Mouse (Mus musculus) testis, adult 2 months (tissue): Measurements from ENCODE around the gene Pla2g2d. TPM values are rescaled to one million over a fixed set of nuclear protein-coding genes. Genes with fewer than 3 reads are reported as not detected.

Experiments used
- H3K27ac ChIP-seq: fragments of 200-500 bp; 2 replicates; pipeline ENCODE4 v1.5.1; 2012; ENCODE audit warnings: low read depth, low read length; ENCODE audit not compliant: control insufficient read depth, insufficient read depth
- H3K27me3 ChIP-seq: fragments of 200-500 bp; 2 replicates; pipeline ENCODE4 v1.6.1; 2012; ENCODE audit warnings: mild to moderate bottlenecking, low read length, moderate library complexity; ENCODE audit not compliant: control insufficient read depth, insufficient read depth
- H3K36me3 ChIP-seq: fragments of 200-500 bp; 2 replicates; pipeline ENCODE4 v1.6.1; 2012; ENCODE audit warnings: mild to moderate bottlenecking, low read length; ENCODE audit not compliant: control insufficient read depth, insufficient read depth
- H3K4me1 ChIP-seq: fragments of 200-500 bp; 2 replicates; pipeline ENCODE4 v1.6.1; 2012; ENCODE audit warnings: low read length; ENCODE audit not compliant: control insufficient read depth, insufficient read depth
- H3K4me3 ChIP-seq: fragments of 200-500 bp; 2 replicates; pipeline ENCODE4 v1.5.1; 2012; ENCODE audit warnings: low read depth, mild to moderate bottlenecking, low read length, moderate library complexity, mixed read lengths; ENCODE audit not compliant: control insufficient read depth
- CTCF ChIP-seq: fragments of 200-500 bp; IDR thresholded peaks from 2 replicates; pipeline ENCODE4 v1.5.1; 2012; ENCODE audit warnings: low read depth, mild to moderate bottlenecking, inconsistent platforms, low read length, moderate library complexity; ENCODE audit not compliant: control insufficient read depth, insufficient read depth, insufficient replicate concordance
- POLR2A ChIP-seq: fragments of 200-500 bp; IDR thresholded peaks from 2 replicates; pipeline ENCODE4 v1.6.1; 2012; ENCODE audit warnings: low read depth, mild to moderate bottlenecking, inconsistent platforms, low read length, moderate library complexity; ENCODE audit not compliant: control insufficient read depth
- polyA plus RNA-seq: library from polyadenylated mRNA; depleted of rRNA; stranded (reverse); fragments of >200 nt; gene quantifications from 2 replicates; pipeline ENCODE4 v1.2.3, GENCODE M21; 2012; rRNA removed

Pla2g2d gene
- polyA plus RNA-seq, 1 experiment: 0.36 TPM

DNA sequence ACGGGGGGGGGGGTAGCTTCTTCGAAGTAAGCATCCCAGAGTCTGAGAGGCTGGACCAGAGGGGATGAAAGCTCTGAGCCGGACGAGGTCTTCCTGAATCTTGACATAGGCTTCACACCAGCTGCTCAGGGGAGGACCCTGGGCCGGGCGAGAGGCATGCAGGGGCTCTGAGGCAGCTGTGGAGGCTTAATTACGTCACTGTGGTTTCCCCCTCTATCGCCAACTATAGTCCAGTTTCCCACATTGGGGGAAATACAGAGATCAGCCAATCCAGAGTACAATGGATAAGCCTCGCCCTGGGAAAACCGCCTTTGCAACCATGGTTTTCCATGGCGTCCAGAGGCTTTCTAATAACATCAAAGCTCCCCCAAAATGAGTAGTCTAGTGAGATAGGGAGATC lies 51.6 kb downstream of the Pla2g2d start:
- H3K27ac ChIP-seq: no peak overlapping the region

More for the DNA sequence above, 51.6 kb downstream of the Pla2g2d start:
- Histone ChIP-seq H3K36me3 (no peaks in the 10 kb centered on the region), H3K4me3 (no peak overlapping the region), H3K27me3 (no peaks in the 10 kb centered on the region), H3K4me1 (no peaks in the 10 kb centered on the region)
- TF ChIP-seq CTCF: no peak
- TF ChIP-seq POLR2A: no peak

Other genes with a start within 250 kb of the Pla2g2d start
- gene Vwa5b1, start 139.9 kb upstream of the Pla2g2d start, polyA plus RNA-seq: 24.8 and 30.2 TPM in 2 replicates
- gene Pla2g2c, start 50.9 kb upstream of the Pla2g2d start, polyA plus RNA-seq: 148 and 161 TPM in 2 replicates
- gene Ubxn10, start 38.6 kb upstream of the Pla2g2d start, polyA plus RNA-seq: 371 and 394 TPM in 2 replicates
- not detected in 2 replicates for gene Pla2g2f, start 18.1 kb upstream of the Pla2g2d start, polyA plus RNA-seq
- gene Pla2g5, start 87.7 kb downstream of the Pla2g2d start, polyA plus RNA-seq: 10.3 and 14.3 TPM in 2 replicates
- not detected in 2 replicates for gene Gm13030, start 98.2 kb downstream of the Pla2g2d start, polyA plus RNA-seq
- gene Pla2g2e, start 102.2 kb downstream of the Pla2g2d start, polyA plus RNA-seq: 0.19 TPM in 1 of 2 replicates, not detected in the other
- gene Otud3, start 138.2 kb downstream of the Pla2g2d start, polyA plus RNA-seq: 74.6 and 80.0 TPM in 2 replicates
- gene Rnf186, start 191.4 kb downstream of the Pla2g2d start, polyA plus RNA-seq: 0.46 TPM in 1 of 2 replicates, not detected in the other
- 3.3 and 3.4 TPM in 2 replicates for gene Tmco4, start 197.2 kb downstream of the Pla2g2d start, polyA plus RNA-seq